Mouse (Mus musculus) heart, embryonic 14.5 days (tissue): ENCODE data around the gene Thnsl1. TPM values are rescaled to one million over a fixed set of nuclear protein-coding genes. Genes with fewer than 3 reads are reported as not detected.
"Not testable (repeated sequence)": the region's sequence is repeated elsewhere in the genome, so short reads cannot be mapped to it uniquely, and the experiment has no call there.

ENCODE experiments used
- ATAC-seq: fragments of 200-750 bp; cut with Nextera tagmentation; 2 replicates; pipeline ENCODE4 v1.8.0; 2017; ENCODE audit warnings: low read depth, moderate TSS enrichment; ENCODE audit not compliant: insufficient number of reproducible peaks, insufficient read depth, low FRiP score
- H3K27ac ChIP-seq, 2 experiments: fragments of 200-500 bp in 1 of 2; fragments of 300-500 bp in 1 of 2; sonication (generic) in 1 of 2; replicated peaks in 1 of 2; 2 replicates each; pipeline ENCODE4 v1.5.1; 2012 to 2014; ENCODE audit warnings: low read depth in 2 of 2, low read length in 2 of 2, control low read depth in 1 of 2, mild to moderate bottlenecking in 1 of 2, mixed read lengths in 1 of 2; ENCODE audit not compliant: control insufficient read depth in 1 of 2, insufficient read depth in 1 of 2
- H3K27me3 ChIP-seq: fragments of 300-500 bp; sonication (generic); 2 replicates; pipeline ENCODE4 v1.6.1; 2014; ENCODE audit warnings: mild to moderate bottlenecking, low read length, control low read depth; ENCODE audit not compliant: control insufficient read depth, insufficient read depth
- H3K36me3 ChIP-seq: fragments of 300-500 bp; sonication (generic); 2 replicates; pipeline ENCODE4 v1.6.1; 2014; ENCODE audit warnings: mild to moderate bottlenecking, control low read depth, low read length, mixed read lengths; ENCODE audit not compliant: control insufficient read depth, insufficient read depth
- H3K4me1 ChIP-seq, 2 experiments: fragments of 200-500 bp in 1 of 2; fragments of 300-500 bp in 1 of 2; sonication (generic) in 1 of 2; 2 replicates each; pipeline ENCODE4 v1.6.1; 2012 to 2014; ENCODE audit warnings: low read length in 2 of 2, control low read depth in 1 of 2, mixed read lengths in 1 of 2; ENCODE audit not compliant: control insufficient read depth in 2 of 2, insufficient read depth in 2 of 2
- H3K4me2 ChIP-seq: fragments of 300-500 bp; sonication (generic); 2 replicates; pipeline ENCODE4 v1.6.1; 2014; ENCODE audit warnings: mild to moderate bottlenecking, low read length
- H3K4me3 ChIP-seq, 2 experiments: fragments of 200-500 bp in 1 of 2; fragments of 300-500 bp in 1 of 2; sonication (generic) in 1 of 2; 2 replicates each; pipeline ENCODE4 v1.5.1; 2012 to 2014; ENCODE audit warnings: low read length in 2 of 2, mild to moderate bottlenecking in 2 of 2, control low read depth in 1 of 2, low read depth in 1 of 2, moderate library complexity in 1 of 2; ENCODE audit not compliant: control insufficient read depth in 1 of 2, insufficient read depth in 1 of 2
- H3K9ac ChIP-seq: fragments of 300-500 bp; sonication (generic); 2 replicates; pipeline ENCODE4 v1.6.1; 2014; ENCODE audit warnings: mild to moderate bottlenecking, low read length
- H3K9me3 ChIP-seq: fragments of 300-500 bp; sonication (generic); 2 replicates; pipeline ENCODE4 v1.6.1; 2016; ENCODE audit warnings: low read length, control low read depth; ENCODE audit not compliant: control insufficient read depth
- WGBS: fragments of 180-500 bp; shearing (Covaris S2); extraction: QIAGEN DNeasy Blood & Tissue Kit; methylation state at CpG from one replicate; pipeline ENCODE4 v1.1.7; 2014; 5-methylcytosine and 5-hydroxymethylcytosine counted together
- polyA plus RNA-seq: library from polyadenylated mRNA; unstranded; fragments of >200 nt; fragmentation: Nextera tagmentation; extraction: Ambion mirVana; gene quantifications from 2 replicates; pipeline ENCODE4 v1.2.1, GENCODE M21; 2014

Thnsl1 gene
- polyA plus RNA-seq, 1 experiment from 2014 or later, result 8.5 TPM

DNA sequence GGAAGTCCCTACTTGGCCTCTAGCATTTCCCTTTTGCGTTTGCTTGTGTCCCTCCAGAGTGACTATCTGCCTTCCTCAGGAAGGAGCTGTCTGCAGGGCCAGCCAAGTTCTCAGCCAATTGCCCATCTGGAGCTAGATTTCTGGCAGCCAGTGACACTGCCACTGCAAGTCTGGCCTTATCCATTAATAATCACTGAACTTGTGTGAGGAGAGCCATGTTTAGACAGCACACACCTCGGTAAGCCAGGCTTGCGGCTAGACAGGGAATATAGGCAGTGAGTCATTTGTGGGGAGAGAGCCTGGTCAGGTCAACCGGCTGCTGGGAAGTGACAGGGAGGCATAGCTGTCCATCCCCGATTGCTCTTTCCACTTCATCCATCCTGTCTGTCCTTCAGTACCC lies 31.3 kb downstream of the Thnsl1 start:
- Histone ChIP-seq H3K4me3 (no peak overlapping the region), H3K27ac (peak overlapping the region in 1 of 2 experiments; percentile 4; a peak in 1 of 4 replicates), H3K4me1 (peaks cover 9 to 10% of the 10 kb centered on the region in 2 experiments), H3K27me3 (0 out of 2 replicates have a peak, but pooled peaks cover 10% of the 10 kb centered on the region), H3K9ac (no peak overlapping the region), H3K4me2 (no peak overlapping the region), H3K9me3 (no peaks in the 10 kb centered on the region), H3K36me3 (no peaks in the 10 kb centered on the region)
- no peak for ATAC-seq
- 27% methylated on average over 5 of the region's 5 CpGs for whole genome bisulfite sequencing

- H3K27ac ChIP-seq, result 0 out of 4 replicates have a peak overlapping the region, but pooled peaks of 1 of the 2 experiments have one; percentile 2
- WGBS, result 2% methylated on average over 3 of the region's 6 CpGs
- peak; percentile 54; the same call in 1 of the 2 replicates for ATAC-seq
- H3K4me1 ChIP-seq, result peaks cover 4 to 21% of the 10 kb centered on the region in 2 experiments
- not testable (repeated sequence) for H3K9me3 ChIP-seq, H3K4me3 ChIP-seq, H3K36me3 ChIP-seq, H3K9ac ChIP-seq, H3K27me3 ChIP-seq, H3K4me2 ChIP-seq
These were observed 38.6 kb downstream of the Thnsl1 start for GRCm38 (mm10) chr2:21244104-21244503.

GRCm38 (mm10) chr2:21244986-21245385 lies 39.5 kb downstream of the Thnsl1 start:
- H3K4me1 ChIP-seq, result peaks cover 4 to 20% of the 10 kb centered on the region in 2 experiments
- H3K9ac ChIP-seq, result no peak overlapping the region
- H3K9me3 ChIP-seq, result no peaks in the 10 kb centered on the region
- ATAC-seq, result no peak
- H3K4me3 ChIP-seq, result no peak overlapping the region
- WGBS, result 16% methylated on average over 4 of the region's 4 CpGs
- H3K27me3 ChIP-seq, result no peaks in the 10 kb centered on the region
- H3K36me3 ChIP-seq, result no peaks in the 10 kb centered on the region
- peak overlapping the region in 1 of 2 experiments; percentile 62; a peak in 2 of 4 replicates for H3K27ac ChIP-seq
- H3K4me2 ChIP-seq, result no peak overlapping the region

- Histone ChIP-seq H3K4me2 (no peak overlapping the region), H3K27ac (peak overlapping the region; percentile 2 to 62; a peak in 3 of 4 replicates), H3K27me3 (no peaks in the 10 kb centered on the region), H3K36me3 (no peaks in the 10 kb centered on the region), H3K9me3 (no peaks in the 10 kb centered on the region), H3K4me1 (peaks cover 4 to 17% of the 10 kb centered on the region in 2 experiments), H3K9ac (0 out of 2 replicates have a peak overlapping the region, but pooled peaks have one; percentile 27), H3K4me3 (no peak overlapping the region)
- WGBS, result 54% methylated on average over 2 of the region's 2 CpGs
- peak; percentile 64; the same call in 1 of the 2 replicates for ATAC-seq
These were observed 40.1 kb downstream of the Thnsl1 start for GRCm38 (mm10) chr2:21245477-21246102.

DNA sequence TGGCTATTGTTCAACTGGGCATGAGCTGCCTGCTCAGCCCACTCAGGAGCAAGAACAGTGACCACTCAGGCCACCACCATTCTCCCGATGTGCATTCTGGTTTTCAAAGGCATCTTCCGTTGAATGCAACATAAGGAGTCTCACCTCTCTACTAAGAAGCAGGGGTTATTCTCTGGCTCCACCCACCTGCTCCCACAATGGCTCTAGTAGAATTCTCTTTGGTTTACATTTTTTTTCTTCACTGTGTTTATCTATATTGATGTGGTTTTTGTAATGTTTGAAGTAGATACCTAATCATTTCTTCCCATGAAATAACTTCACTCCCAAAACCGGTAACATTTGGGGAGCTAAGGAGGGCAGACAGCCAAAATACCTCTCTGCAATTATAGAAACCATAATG lies 48.1 kb downstream of the Thnsl1 start:
- Histone ChIP-seq H3K27me3 (no peaks in the 10 kb centered on the region), H3K27ac (no peak overlapping the region), H3K4me3 (no peak overlapping the region), H3K36me3 (no peaks in the 10 kb centered on the region), H3K4me2 (no peak overlapping the region), H3K9ac (no peak overlapping the region), H3K4me1 (no peaks in the 10 kb centered on the region), H3K9me3 (no peaks in the 10 kb centered on the region)
- WGBS, result 75% methylated on average over 3 of the region's 3 CpGs
- ATAC-seq, result no peak

DNA sequence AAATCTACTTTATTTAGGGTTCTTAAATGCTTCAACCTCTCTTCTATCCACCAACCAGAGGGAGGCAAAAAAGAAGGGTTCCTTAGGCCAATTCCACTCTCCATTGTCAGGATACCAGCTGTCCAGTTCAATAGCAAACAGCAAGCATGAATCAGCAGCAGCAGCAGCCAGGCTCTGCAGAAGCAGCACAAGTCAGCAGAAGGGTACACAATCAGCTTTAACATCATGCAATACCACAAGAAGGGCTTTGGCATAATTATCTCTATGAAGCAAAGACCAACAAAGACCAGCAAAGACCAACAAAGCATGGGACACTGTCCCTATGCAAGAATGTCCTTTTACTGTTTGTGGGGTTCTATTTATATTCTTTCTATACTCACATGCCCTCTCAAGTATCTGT lies 48.8 kb downstream of the Thnsl1 start:
- H3K36me3 ChIP-seq, result no peaks in the 10 kb centered on the region
- H3K4me3 ChIP-seq, result no peak overlapping the region
- H3K4me1 ChIP-seq, result peaks cover under 1 to 2% of the 10 kb centered on the region in 2 experiments; a peak in 1 of 4 replicates
- no peak overlapping the region; a peak in 1 of 4 replicates for H3K27ac ChIP-seq
- no peaks in the 10 kb centered on the region for H3K9me3 ChIP-seq
- H3K27me3 ChIP-seq, result no peaks in the 10 kb centered on the region
- ATAC-seq, result no peak
- H3K4me2 ChIP-seq, result no peak overlapping the region
- no peak overlapping the region for H3K9ac ChIP-seq

DNA sequence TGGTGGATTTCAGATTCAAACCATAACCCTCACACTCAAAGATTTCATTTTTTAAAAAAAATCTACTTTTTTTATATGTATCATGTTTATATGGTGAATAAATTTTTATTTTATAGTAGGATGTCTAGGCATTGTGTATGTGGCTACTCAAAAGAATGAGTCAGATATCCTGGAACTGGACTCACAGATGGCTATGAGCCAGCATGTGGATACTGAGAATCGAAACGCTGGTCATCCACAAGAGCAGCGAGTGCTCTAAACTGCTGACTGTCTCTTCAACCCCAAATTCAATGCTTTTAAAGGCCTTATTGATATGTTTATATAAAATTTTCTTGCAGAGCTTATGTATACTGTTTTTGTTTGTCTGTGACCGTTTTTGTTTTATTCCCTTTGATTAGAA lies 52.8 kb downstream of the Thnsl1 start:
- Histone ChIP-seq H3K4me2 (no peak overlapping the region), H3K4me3 (no peak overlapping the region), H3K4me1 (peaks cover 12 to 14% of the 10 kb centered on the region in 2 experiments), H3K9ac (no peak overlapping the region), H3K27me3 (no peaks in the 10 kb centered on the region), H3K36me3 (no peaks in the 10 kb centered on the region), H3K27ac (no peak overlapping the region), H3K9me3 (no peaks in the 10 kb centered on the region)
- WGBS, result 87% methylated on average over 4 of the region's 4 CpGs
- no peak for ATAC-seq

DNA sequence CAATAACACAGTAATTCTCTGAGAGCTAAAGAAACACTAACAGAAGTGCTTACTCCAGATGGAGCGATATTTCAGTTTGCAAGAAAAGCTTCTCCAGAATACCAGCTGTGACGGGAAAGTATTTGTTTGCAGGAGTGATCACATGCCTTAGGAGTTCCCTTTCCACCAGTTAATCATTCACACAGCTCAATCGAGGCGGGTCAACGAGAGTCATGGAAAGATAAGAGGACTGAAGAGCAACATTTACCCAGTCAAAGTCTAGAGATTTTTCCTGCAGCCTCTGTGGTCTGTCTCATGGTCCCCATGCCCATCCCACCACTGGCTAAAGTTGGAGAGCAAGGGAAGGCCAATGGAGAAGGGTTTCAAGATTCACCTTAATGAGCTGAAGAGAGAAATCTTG lies 53.6 kb downstream of the Thnsl1 start:
- no peak overlapping the region for H3K4me2 ChIP-seq
- H3K9ac ChIP-seq, result no peak overlapping the region
- H3K27ac ChIP-seq, result no peak overlapping the region
- 48% methylated on average over 5 of the region's 5 CpGs for WGBS
- H3K27me3 ChIP-seq, result no peaks in the 10 kb centered on the region
- no peak overlapping the region for H3K4me3 ChIP-seq
- no peaks in the 10 kb centered on the region for H3K36me3 ChIP-seq
- peaks cover 12 to 14% of the 10 kb centered on the region in 2 experiments for H3K4me1 ChIP-seq
- ATAC-seq, result no peak
- H3K9me3 ChIP-seq, result no peaks in the 10 kb centered on the region
